Mouse (Mus musculus) CH12.LX (cell line): ENCODE data around the gene Cacnb2. TPM values are rescaled to one million over a fixed set of nuclear protein-coding genes. Genes with fewer than 3 reads are reported as not detected.

Experiments used
- DNase-seq: peaks from one replicate; pipeline ENCODE4 v3.0.0-alpha.2; 2013; ENCODE audit errors: extremely low read depth
- H3K27ac ChIP-seq: 2 replicates; pipeline ENCODE4 v1.5.1; 2012; ENCODE audit warnings: low read depth, mild to moderate bottlenecking, control low read depth, moderate library complexity; ENCODE audit not compliant: insufficient read depth
- H3K27me3 ChIP-seq: replicated peaks from 2 replicates; pipeline ENCODE3; 2012; ENCODE audit warnings: inconsistent platforms
- H3K36me3 ChIP-seq, 2 experiments: replicated peaks in 1 of 2; 2 replicates each; pipeline versions ENCODE3 to v1.6.1; 2012; ENCODE audit warnings: inconsistent platforms in 1 of 2, low read length in 1 of 2, mild to moderate bottlenecking in 1 of 2, mixed read lengths in 1 of 2, moderate library complexity in 1 of 2; ENCODE audit not compliant: control insufficient read depth in 1 of 2, insufficient read depth in 1 of 2
- H3K4me1 ChIP-seq, 2 experiments: 2 replicates each; pipeline ENCODE4 v1.6.1; 2012; ENCODE audit warnings: inconsistent platforms in 1 of 2, moderate library complexity in 1 of 2; ENCODE audit not compliant: insufficient read depth in 2 of 2, control insufficient read depth in 1 of 2
- H3K4me2 ChIP-seq: 2 replicates; pipeline ENCODE4 v1.6.1; 2012; ENCODE audit warnings: low read depth, mild to moderate bottlenecking, control low read depth; ENCODE audit not compliant: poor library complexity, insufficient read depth, severe bottlenecking
- H3K4me3 ChIP-seq, 3 experiments: fragments of 150-350 bp in 1 of 3; sonication (generic) in 1 of 3; replicated peaks in 1 of 3; 2 replicates each; pipeline versions ENCODE3 to v1.5.1; 2011 to 2012; ENCODE audit warnings: low read depth in 2 of 3, low read length in 2 of 3, mild to moderate bottlenecking in 2 of 3, moderate library complexity in 2 of 3, control low read depth in 1 of 3, improper control_type of control experiment in 1 of 3, inconsistent platforms in 1 of 3, mixed read lengths in 1 of 3; ENCODE audit not compliant: poor library complexity in 1 of 3
- H3K79me2 ChIP-seq: replicated peaks from 2 replicates; pipeline ENCODE4 v1.6.1; 2012; ENCODE audit warnings: mild to moderate bottlenecking, moderate library complexity; ENCODE audit not compliant: control insufficient read depth, poor library complexity, insufficient read depth, severe bottlenecking; ENCODE audit errors: extremely low read depth
- H3K9ac ChIP-seq: 2 replicates; pipeline ENCODE4 v1.6.1; 2012; ENCODE audit warnings: low read depth, mild to moderate bottlenecking, control low read depth, moderate library complexity; ENCODE audit not compliant: insufficient read depth
- H3K9me3 ChIP-seq: replicated peaks from 2 replicates; pipeline ENCODE3; 2012; ENCODE audit warnings: low read length, inconsistent platforms, mixed read lengths
- BHLHE40 ChIP-seq: IDR thresholded peaks from 2 replicates; pipeline ENCODE4 v1.6.1; 2011; ENCODE audit warnings: mild to moderate bottlenecking, low read depth, low read length, improper control_type of control experiment
- CHD2 ChIP-seq: IDR thresholded peaks from 2 replicates; pipeline ENCODE4 v1.6.1; 2011; ENCODE audit warnings: low read length, improper control_type of control experiment
- E2F4 ChIP-seq: IDR thresholded peaks from 2 replicates; pipeline ENCODE4 v1.6.1; 2011; ENCODE audit warnings: low read depth, low read length, improper control_type of control experiment; ENCODE audit not compliant: insufficient replicate concordance
- ELF1 ChIP-seq: IDR thresholded peaks from 2 replicates; pipeline ENCODE4 v1.6.1; 2014; ENCODE audit warnings: low read depth, mild to moderate bottlenecking, inconsistent platforms, low read length, improper control_type of control experiment
- EP300 ChIP-seq: IDR thresholded peaks from 2 replicates; pipeline ENCODE4 v1.6.1; 2011; ENCODE audit warnings: low read length, improper control_type of control experiment
- GABPA ChIP-seq: IDR thresholded peaks from 2 replicates; pipeline ENCODE4 v1.6.1; 2012; ENCODE audit warnings: low read depth, low read length, improper control_type of control experiment, inconsistent platforms; ENCODE audit not compliant: insufficient replicate concordance
- IRF4 ChIP-seq: IDR thresholded peaks from 2 replicates; pipeline ENCODE4 v1.6.1; 2014; ENCODE audit warnings: low read depth, mild to moderate bottlenecking, inconsistent platforms, low read length, improper control_type of control experiment
- JUN ChIP-seq: IDR thresholded peaks from 2 replicates; pipeline ENCODE4 v1.6.1; 2011; ENCODE audit warnings: low read depth, mild to moderate bottlenecking, low read length, improper control_type of control experiment, moderate library complexity; ENCODE audit not compliant: insufficient read depth
- JUND ChIP-seq: conservative IDR thresholded peaks from 2 replicates; pipeline ENCODE4 v1.6.1; 2011; ENCODE audit warnings: low read depth, low read length, improper control_type of control experiment
- MAFK ChIP-seq: IDR thresholded peaks from 2 replicates; pipeline ENCODE4 v1.6.1; 2011; ENCODE audit warnings: low read length, improper control_type of control experiment; ENCODE audit not compliant: insufficient replicate concordance
- MAZ ChIP-seq: IDR thresholded peaks from 2 replicates; pipeline ENCODE4 v1.6.1; 2012; ENCODE audit warnings: low read depth, mild to moderate bottlenecking, inconsistent platforms, low read length, improper control_type of control experiment, moderate library complexity
- MEF2A ChIP-seq: IDR thresholded peaks from 2 replicates; pipeline ENCODE4 v1.6.1; 2014; ENCODE audit warnings: low read depth, mild to moderate bottlenecking, inconsistent platforms, low read length, improper control_type of control experiment, borderline replicate concordance
- NELFE ChIP-seq: IDR thresholded peaks from 2 replicates; pipeline ENCODE4 v1.6.1; 2011; ENCODE audit warnings: low read depth, low read length, improper control_type of control experiment
- NRF1 ChIP-seq: IDR thresholded peaks from 2 replicates; pipeline ENCODE4 v1.6.1; 2014; ENCODE audit warnings: low read depth, mild to moderate bottlenecking, inconsistent platforms, low read length, improper control_type of control experiment, moderate library complexity
- RAD21 ChIP-seq: IDR thresholded peaks from 2 replicates; pipeline ENCODE4 v1.6.1; 2011; ENCODE audit warnings: low read depth, mild to moderate bottlenecking, low read length, improper control_type of control experiment, moderate library complexity
- RCOR1 ChIP-seq: conservative IDR thresholded peaks from 2 replicates; pipeline ENCODE4 v1.6.1; 2012; ENCODE audit warnings: low read depth, mild to moderate bottlenecking, inconsistent platforms, low read length, improper control_type of control experiment
- SIN3A ChIP-seq: IDR thresholded peaks from 2 replicates; pipeline ENCODE4 v1.6.1; 2012; ENCODE audit warnings: low read length, improper control_type of control experiment, inconsistent platforms
- TCF12 ChIP-seq: IDR thresholded peaks from 2 replicates; pipeline ENCODE4 v1.6.1; 2014; ENCODE audit warnings: low read depth, mild to moderate bottlenecking, inconsistent platforms, low read length, improper control_type of control experiment
- UBTF ChIP-seq: IDR thresholded peaks from 2 replicates; pipeline ENCODE4 v1.6.1; 2012; ENCODE audit warnings: low read depth, mild to moderate bottlenecking, inconsistent platforms, low read length, improper control_type of control experiment, moderate library complexity
- USF1 ChIP-seq: IDR thresholded peaks from 2 replicates; pipeline ENCODE4 v1.6.1; 2014; ENCODE audit warnings: low read depth, mild to moderate bottlenecking, inconsistent platforms, low read length, improper control_type of control experiment
- USF2 ChIP-seq: conservative IDR thresholded peaks from 2 replicates; pipeline ENCODE4 v1.6.1; 2011; ENCODE audit warnings: low read depth, low read length, improper control_type of control experiment
- ZC3H11A ChIP-seq: IDR thresholded peaks from 2 replicates; pipeline ENCODE4 v1.6.1; 2012; ENCODE audit warnings: low read depth, mild to moderate bottlenecking, inconsistent platforms, low read length, improper control_type of control experiment
- ZKSCAN1 ChIP-seq: IDR thresholded peaks from 2 replicates; pipeline ENCODE4 v1.6.1; 2012; ENCODE audit warnings: low read depth, inconsistent platforms, low read length, improper control_type of control experiment, borderline replicate concordance
- ZMIZ1 ChIP-seq: IDR thresholded peaks from 2 replicates; pipeline ENCODE4 v1.6.1; 2012; ENCODE audit warnings: low read depth, mild to moderate bottlenecking, inconsistent platforms, low read length, improper control_type of control experiment
- dilution Hi-C: fragments of 300-500 bp; cut with MboI; formaldehyde crosslinking; loops from 2 replicates; pipeline ENCODE4 v1.14.3; 2020; ENCODE audit warnings: low sequenced_read_pairs; ENCODE audit not compliant: extremely low pct_unique_long_range_greater_than_20kb, extremely low pct_ligation_motif_present
- in situ Hi-C: fragments of 300-500 bp; cut with MboI; formaldehyde crosslinking; loops from 3 replicates; pipeline ENCODE4 v1.14.3; 2019; ENCODE audit warnings: low sequenced_read_pairs, low pct_ligation_motif_present, low pct_unique_long_range_greater_than_20kb, mixed read lengths
- polyA plus RNA-seq: library from polyadenylated mRNA; unstranded; fragments of >175 nt; gene quantifications from 2 replicates; pipeline ENCODE4 v1.2.1, GENCODE M21; 2012; ENCODE audit warnings: low read depth; ENCODE audit not compliant: insufficient read length
- total RNA-seq, 2 experiments: library from RNA; depleted of rRNA; stranded (reverse); fragments of 300-350 nt in 1 of 2; fragments of >200 nt in 1 of 2; gene quantifications; 2 replicates each; pipeline ENCODE4 v1.2.3; 2012 to 2014

Gene Cacnb2
- total and polyA plus RNA-seq, 3 experiments, result 0.42 to 2.8 (median 0.93) TPM

DNA sequence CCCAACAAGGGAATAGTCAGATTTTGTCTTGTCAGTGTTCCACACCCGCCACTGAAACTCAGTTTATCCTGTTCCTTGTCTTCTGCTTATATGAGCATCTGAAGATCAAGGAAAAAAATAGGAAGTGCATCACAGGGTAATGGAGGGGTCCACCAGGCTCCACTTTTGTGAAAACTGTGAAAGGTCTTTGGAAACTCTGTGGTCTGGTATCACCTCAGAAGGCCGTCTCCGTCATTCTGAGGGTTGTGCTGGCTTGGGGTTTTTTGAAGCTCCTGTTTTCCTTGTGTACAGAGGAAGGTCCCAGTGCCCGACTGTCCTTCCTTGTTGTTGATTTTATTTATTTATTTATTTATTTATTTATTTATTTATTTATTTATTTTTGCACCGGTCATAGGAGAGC, 20.9 kb downstream of the Cacnb2 start:
- in situ Hi-C loops, result no loop called here
- no peak for TF ChIP-seq MAFK
- TF ChIP-seq RAD21, result no peak
- no peak for TF ChIP-seq CHD2
- TF ChIP-seq TCF12, result no peak
- no peak for TF ChIP-seq USF1
- TF ChIP-seq ELF1, result no peak
- TF ChIP-seq UBTF, result no peak
- H3K9me3 ChIP-seq, result no peaks in the 10 kb centered on the region
- no peak overlapping the region for H3K27ac ChIP-seq
- H3K79me2 ChIP-seq, result no peaks in the 10 kb centered on the region
- no peak overlapping the region for H3K4me2 ChIP-seq
- peaks cover 0 to 20% of the 10 kb centered on the region in 2 experiments; a peak in 2 of 4 replicates for H3K4me1 ChIP-seq
- H3K36me3 ChIP-seq, result no peaks in the 10 kb centered on the region
- no peaks in the 10 kb centered on the region for H3K27me3 ChIP-seq
- dilution Hi-C loops, result no loop called here
- H3K9ac ChIP-seq, result no peak overlapping the region
- no peak overlapping the region for H3K4me3 ChIP-seq
- DNase-seq, result no peak

DNA sequence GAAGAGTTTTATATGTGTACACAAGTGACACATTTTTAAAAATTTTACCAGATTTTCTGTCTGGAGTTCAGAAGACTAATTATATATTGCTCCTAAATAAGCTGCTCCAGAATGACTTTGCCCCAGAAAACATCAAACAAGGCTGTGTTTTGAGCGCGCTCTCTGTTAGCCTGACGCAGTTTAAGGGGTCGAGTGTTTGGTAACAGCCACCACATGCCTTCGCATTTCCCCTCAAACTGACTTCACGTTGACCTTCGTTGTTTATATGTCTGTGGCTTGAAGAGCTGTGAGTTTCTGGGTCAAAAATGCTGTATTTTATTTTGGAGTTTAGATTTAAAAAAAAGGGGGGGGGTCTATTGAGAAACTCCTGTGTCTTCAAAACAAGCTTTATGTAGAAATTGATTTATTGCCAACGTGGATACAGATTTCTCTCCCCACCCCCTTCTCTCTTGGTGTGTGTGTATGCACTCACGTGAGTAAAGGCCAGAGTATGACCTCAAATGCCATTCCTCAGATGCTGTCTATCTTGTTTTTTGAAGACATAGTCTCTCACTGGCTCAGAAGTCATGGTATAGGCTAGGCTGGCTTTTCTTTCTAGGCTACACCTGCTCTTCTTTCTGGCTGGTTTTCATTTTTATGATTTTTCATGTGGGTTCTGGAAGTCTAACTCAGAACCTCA, 27.1 kb downstream of the Cacnb2 start:
- no peaks in the 10 kb centered on the region for H3K36me3 ChIP-seq
- dilution Hi-C loops (no loop called here), in situ Hi-C loops (no loop called here)
- no peaks in the 10 kb centered on the region for H3K27me3 ChIP-seq
- H3K9me3 ChIP-seq, result no peaks in the 10 kb centered on the region
- no peak for DNase-seq
- no peak overlapping the region for H3K4me2 ChIP-seq
- H3K27ac ChIP-seq, result no peak overlapping the region
- no peak overlapping the region for H3K9ac ChIP-seq
- no peak overlapping the region for H3K4me3 ChIP-seq
- TF ChIP-seq USF1 (no peak), GABPA (no peak), ZMIZ1 (no peak), IRF4 (no peak)
- TF ChIP-seq, all 38 proteins: peak for 0
- Histone ChIP-seq H3K4me1 (peaks cover 4 to 54% of the 10 kb centered on the region in 2 experiments; a peak in 3 of 4 replicates), H3K79me2 (no peaks in the 10 kb centered on the region)

DNA sequence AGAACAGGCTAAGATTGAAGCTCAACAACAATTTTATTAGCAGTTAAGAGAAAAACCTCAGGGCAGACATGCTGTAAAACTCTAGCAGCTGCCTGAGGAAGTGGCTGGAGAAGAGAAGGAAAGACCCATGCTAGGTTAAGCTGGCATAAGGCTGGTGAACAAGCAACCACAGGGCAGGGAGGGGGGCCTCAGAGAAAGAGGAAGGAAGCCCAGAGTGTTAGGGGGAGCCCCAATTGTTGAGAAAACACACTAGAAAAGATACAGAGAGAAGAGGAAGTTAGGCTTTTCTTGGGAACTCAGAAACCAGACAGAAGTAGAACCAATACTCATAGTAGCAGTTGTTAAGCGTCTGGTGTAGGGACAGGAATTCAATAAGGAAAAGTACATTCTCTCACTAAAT, 28.7 kb downstream of the Cacnb2 start:
- no peaks in the 10 kb centered on the region for H3K36me3 ChIP-seq
- DNase-seq, result peak; percentile 90
- H3K27ac ChIP-seq, result no peak overlapping the region; the same call in 1 of the 2 replicates
- dilution Hi-C loops, result no loop called here
- in situ Hi-C loops, result no loop called here
- no peak overlapping the region for H3K4me2 ChIP-seq
- H3K4me3 ChIP-seq, result no peak overlapping the region
- peaks cover 4 to 54% of the 10 kb centered on the region in 2 experiments; a peak in 3 of 4 replicates for H3K4me1 ChIP-seq
- H3K27me3 ChIP-seq, result no peaks in the 10 kb centered on the region
- no peaks in the 10 kb centered on the region for H3K9me3 ChIP-seq
- H3K9ac ChIP-seq, result no peak overlapping the region
- H3K79me2 ChIP-seq, result no peaks in the 10 kb centered on the region
- TF ChIP-seq ZC3H11A (no peak), JUN (no peak), CHD2 (no peak), MEF2A (peak; percentile 79), ELF1 (peak; percentile 40; the same call in 1 of the 2 replicates), MAZ (peak; percentile 80; the same call in 1 of the 2 replicates), NELFE (no peak), JUND (0 out of 2 replicates have a peak, but pooled peaks have one; percentile 16), EP300 (peak; percentile 88), ZKSCAN1 (no peak), SIN3A (no peak), NRF1 (no peak), RCOR1 (peak; percentile 79), USF2 (no peak), BHLHE40 (peak; percentile 22; the same call in 1 of the 2 replicates), E2F4 (no peak)
